ENCODE assay signal across 20 mouse cellular contexts in genomic region chr3:24391311-24391710, GRCm38 (mm10).
"Had no signal": no experiment of that assay in that cellular context is flagged by ENCODE, and none has a peak within 500 bp of the region (broad histone marks: within the 10 kb centered on the region; RNA-seq: fewer than 3 reads in every experiment).

No protein-coding gene starts in this region.

- H3K27ac ChIP-seq: liver, embryonic 13.5 days; liver, embryonic 15.5 days; lung, embryonic 15.5 days; macrophage; midbrain, embryonic 13.5 days; midbrain, embryonic 15.5 days; neural tube, embryonic 12.5 days; stomach, embryonic 15.5 days; stomach, postnatal 0 days had no signal

- H3K27me3 ChIP-seq: liver, embryonic 13.5 days; liver, embryonic 15.5 days; lung, embryonic 15.5 days; megakaryocyte, embryonic 14.5 days; midbrain, embryonic 13.5 days; midbrain, embryonic 15.5 days; neural tube, embryonic 12.5 days; stomach, embryonic 15.5 days had no signal

- ATAC-seq: liver, postnatal 0 days; lung, postnatal 0 days; midbrain, embryonic 13.5 days; midbrain, embryonic 15.5 days had no signal

- H3K9me3 ChIP-seq: liver, embryonic 13.5 days; liver, embryonic 15.5 days; lung, embryonic 15.5 days; megakaryocyte, embryonic 14.5 days; midbrain, embryonic 13.5 days; midbrain, embryonic 15.5 days; neural tube, embryonic 12.5 days; stomach, embryonic 15.5 days had no signal

- H3K36me3 ChIP-seq: liver, embryonic 13.5 days; liver, embryonic 15.5 days; lung, embryonic 15.5 days; midbrain, embryonic 13.5 days; midbrain, embryonic 15.5 days; neural tube, embryonic 12.5 days; stomach, embryonic 15.5 days had no signal

- H3K4me1 ChIP-seq: liver, embryonic 13.5 days; liver, embryonic 15.5 days; lung, embryonic 15.5 days; megakaryocyte, embryonic 14.5 days; midbrain, embryonic 13.5 days; midbrain, embryonic 15.5 days; neural tube, embryonic 12.5 days; stomach, embryonic 15.5 days had no signal

- DNase-seq: liver, embryonic 13.5 days; liver, postnatal 0 days; lung, adult 2 months; lung, postnatal 14 days; lung, postnatal 36 days; right cerebral cortex, postnatal 14 days; thymus, adult 2 months; thymus, postnatal 25 days; thymus, postnatal 4 days had no signal

- H3K4me2 ChIP-seq: liver, embryonic 13.5 days; liver, embryonic 15.5 days; lung, embryonic 15.5 days; midbrain, embryonic 11.5 days; midbrain, embryonic 13.5 days; midbrain, embryonic 15.5 days; neural tube, embryonic 12.5 days; stomach, embryonic 15.5 days had no signal

- H3K4me3 ChIP-seq: liver, embryonic 13.5 days; liver, embryonic 15.5 days; lung, embryonic 15.5 days; megakaryocyte, embryonic 14.5 days; midbrain, embryonic 13.5 days; midbrain, embryonic 15.5 days; neural tube, embryonic 12.5 days; stomach, embryonic 15.5 days had no signal

- H3K9ac ChIP-seq: liver, embryonic 13.5 days; liver, embryonic 15.5 days; liver, postnatal 0 days; lung, embryonic 15.5 days; midbrain, embryonic 13.5 days; midbrain, embryonic 15.5 days; neural tube, embryonic 12.5 days; stomach, embryonic 15.5 days had no signal
